Mouse (Mus musculus) erythroid progenitor cell, adult 5-6 weeks (primary cell): ENCODE measurements around the gene Igsf11. TPM values are rescaled to one million over a fixed set of nuclear protein-coding genes. Genes with fewer than 3 reads are reported as not detected.

ENCODE experiments used
- ATAC-seq: replicated peaks from 2 replicates; pipeline ENCODE4 v1.8.0; 2016; ENCODE audit warnings: moderate number of reproducible peaks, mild to moderate bottlenecking, moderate TSS enrichment, inconsistent platforms; ENCODE audit not compliant: poor library complexity, low FRiP score, severe bottlenecking
- total RNA-seq, 2 experiments: library from RNA; stranded (forward) in 1 of 2; stranded (reverse) in 1 of 2; fragments of 150-400 nt in 1 of 2; fragments of 186-747, 209-891 nt in 1 of 2; gene quantifications; 2 replicates each; pipeline versions ENCODE4 v1.2.3 to v1.2.4; 2015 to 2017; ENCODE audit warnings: low replicate concordance in 2 of 2

Igsf11 gene
- total RNA-seq (2015; ENCODE audit: low replicate concordance) (not detected in 2 replicates), total RNA-seq (2017; ENCODE audit: low replicate concordance) (not detected in 2 replicates)

DNA sequence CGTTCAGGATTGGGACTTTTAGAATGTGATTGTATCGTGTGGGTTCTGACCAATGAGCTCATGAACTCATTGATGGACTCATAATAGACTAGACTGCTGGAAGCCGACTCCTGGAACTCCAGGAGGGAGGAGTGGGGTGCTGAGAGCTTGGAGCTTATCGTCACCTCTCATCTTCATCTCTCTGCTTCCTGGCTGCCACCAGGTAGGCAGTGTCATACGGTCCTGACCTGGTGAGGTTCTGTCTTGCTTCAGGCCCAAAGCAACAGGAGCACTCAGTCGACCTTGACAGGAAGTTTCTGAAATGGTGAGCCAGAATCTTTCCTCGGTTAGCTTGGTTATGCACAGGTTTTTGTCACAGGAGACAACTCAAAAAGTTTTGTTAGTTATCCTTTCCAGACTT is at the start of gene Igsf11:
Igsf11 (plus strand) TSS at position 301 of the 400 bp plus-strand sequence.
- no peak for ATAC-seq

DNA sequence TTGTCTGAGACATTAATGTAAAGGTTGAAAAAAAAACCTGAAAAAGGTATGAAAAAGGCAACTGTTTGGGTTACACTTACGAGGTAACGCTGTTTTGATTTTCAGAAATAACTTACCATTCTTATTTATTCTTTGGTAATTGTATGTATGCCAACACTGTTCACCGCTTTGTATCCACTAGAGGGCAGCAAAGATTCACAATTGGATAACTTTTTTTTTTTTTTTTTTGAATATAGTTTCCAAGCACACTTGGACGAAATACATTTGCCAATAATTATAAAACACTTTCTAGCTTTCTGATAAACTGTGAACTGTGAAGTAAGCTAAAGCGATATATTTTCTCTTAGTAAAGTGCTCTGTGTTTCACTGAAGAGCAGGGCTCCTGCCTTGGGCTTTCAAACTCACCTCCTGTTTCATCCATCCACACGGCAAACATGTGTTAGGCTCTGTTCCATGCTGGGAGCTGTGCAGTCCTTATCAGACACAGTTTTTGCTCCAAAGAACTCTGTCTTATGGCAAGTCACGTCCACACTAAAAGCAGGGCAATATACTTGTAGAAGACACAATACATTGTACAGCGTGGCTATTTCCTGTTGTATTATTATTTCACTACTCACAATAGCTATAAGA is 34.2 kb upstream of the Igsf11 start:
- no peak for ATAC-seq

DNA sequence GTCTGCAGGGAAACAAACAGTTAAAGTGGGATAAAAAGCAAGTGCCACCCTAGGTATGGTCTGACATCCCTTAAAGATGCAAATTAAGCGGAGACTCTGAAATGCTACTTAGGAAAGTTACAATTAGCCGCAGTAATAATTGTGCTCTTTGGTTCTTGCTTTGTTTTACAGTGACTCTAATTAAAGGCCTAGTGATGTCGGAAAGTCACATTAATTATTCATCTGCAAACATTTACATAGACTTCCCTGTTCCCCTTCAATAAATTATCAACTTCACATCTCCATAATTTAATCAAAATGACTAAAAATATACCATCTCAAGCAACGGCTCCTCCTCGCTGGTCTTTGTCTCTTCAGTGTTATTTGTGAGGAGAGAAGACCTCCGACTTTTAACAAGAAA is 31.9 kb upstream of the Igsf11 start:
- ATAC-seq: no peak

DNA sequence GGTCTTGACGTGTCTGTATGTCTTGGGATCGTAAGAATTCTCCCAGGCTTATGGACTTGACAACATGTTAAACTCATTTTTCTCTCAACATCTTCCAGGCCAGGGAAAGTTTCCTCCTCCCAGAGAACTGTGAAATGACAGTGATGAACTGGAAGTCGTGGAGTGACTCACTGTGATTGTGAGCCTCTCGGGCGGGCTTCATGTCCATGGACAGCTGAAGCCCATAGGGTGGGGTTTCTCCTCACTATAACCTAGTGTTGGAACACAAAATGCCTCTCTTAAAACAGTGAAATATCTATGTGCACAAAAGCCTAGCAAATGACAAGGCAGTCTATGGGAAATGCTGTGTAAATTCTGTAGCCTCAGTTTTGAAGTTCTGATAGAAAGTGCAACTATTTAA is 28.1 kb upstream of the Igsf11 start:
- ATAC-seq: no peak

DNA sequence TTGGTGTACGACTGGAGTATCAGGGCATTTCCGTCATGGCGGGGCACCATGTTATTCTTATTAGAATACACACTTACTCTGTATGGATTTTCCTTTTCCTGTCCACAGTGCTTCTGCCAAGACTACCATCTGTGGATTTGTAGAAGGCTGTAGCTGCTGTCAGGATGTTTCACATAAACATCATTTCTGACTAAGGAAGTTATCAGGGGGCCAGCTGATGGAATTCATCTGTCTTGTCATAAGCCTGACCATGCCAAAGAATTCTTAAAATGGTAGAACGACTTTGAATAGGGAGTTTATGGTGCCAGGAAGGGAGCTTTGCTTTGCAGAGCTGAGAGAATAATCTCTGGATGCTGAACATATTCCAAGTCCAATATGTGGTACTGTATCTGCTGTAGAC is 19.2 kb upstream of the Igsf11 start:
- ATAC-seq: no peak

DNA sequence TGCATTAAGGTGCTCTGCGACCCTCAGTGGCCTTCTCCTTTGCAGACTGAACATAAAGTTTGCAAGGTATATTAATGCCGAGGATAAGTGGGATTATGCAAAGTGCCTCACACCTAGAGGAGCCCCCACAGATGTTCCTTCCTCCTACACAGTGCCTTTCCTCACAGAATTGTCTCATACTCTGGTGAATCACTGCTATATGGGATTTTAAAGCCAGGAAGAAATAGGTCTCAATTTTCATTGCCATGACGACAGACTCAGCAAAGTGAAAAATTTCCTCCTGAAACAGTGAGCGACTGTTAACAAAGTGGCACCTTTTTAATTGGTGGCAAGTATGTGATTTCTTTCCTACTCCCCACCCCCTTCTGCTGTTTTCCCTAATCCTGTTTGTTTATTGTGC is 18.0 kb upstream of the Igsf11 start:
- ATAC-seq: no peak

DNA sequence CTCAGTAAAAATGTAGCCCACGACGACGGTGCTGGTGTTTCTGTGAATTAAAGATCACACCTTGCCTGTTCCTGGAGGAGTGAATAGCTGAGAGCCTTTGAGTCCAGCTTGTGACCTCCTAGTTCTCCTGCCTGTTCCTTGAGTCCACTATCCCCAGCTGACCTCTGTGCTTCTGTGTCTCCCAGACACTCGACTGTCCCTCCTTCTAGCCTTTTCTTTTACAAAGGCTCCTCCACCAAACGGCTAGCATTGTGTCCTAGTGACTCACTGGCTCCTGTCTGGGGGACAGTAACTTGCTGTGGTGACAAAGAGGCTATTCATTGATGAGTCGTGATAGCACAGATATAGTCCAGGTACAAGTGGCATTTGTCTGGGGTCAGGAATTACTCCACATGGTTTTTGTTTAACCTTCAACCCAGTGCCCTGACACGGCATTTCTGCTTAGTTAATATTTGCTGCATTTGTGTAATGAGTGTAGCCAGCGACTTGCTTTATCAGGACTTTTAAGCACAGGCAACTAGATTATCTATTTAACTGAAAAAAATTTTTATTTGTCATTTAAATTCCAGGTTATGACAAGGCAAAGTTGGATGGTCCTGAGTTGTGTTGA is 6.5 kb downstream of the Igsf11 start:
- no peak for ATAC-seq

DNA sequence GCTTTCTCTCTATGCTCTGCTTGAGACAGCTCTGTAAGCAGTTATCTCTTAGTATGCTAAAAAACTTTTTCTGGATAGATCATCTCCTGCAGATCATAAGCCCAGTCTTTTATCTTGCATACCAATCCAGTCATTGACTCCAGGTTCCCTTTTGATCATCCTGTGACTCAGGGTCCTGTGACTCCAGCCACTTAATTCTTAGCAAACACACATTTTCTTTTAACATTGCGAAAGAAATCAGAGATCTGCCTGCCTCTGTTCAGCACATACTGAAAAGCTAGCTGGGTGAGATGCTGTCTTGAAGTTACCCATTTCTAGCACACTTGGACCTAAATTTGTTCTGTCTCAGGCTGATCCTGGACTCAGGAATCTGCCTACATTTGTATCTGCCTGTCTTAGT is 7.6 kb downstream of the Igsf11 start:
- ATAC-seq: no peak

DNA sequence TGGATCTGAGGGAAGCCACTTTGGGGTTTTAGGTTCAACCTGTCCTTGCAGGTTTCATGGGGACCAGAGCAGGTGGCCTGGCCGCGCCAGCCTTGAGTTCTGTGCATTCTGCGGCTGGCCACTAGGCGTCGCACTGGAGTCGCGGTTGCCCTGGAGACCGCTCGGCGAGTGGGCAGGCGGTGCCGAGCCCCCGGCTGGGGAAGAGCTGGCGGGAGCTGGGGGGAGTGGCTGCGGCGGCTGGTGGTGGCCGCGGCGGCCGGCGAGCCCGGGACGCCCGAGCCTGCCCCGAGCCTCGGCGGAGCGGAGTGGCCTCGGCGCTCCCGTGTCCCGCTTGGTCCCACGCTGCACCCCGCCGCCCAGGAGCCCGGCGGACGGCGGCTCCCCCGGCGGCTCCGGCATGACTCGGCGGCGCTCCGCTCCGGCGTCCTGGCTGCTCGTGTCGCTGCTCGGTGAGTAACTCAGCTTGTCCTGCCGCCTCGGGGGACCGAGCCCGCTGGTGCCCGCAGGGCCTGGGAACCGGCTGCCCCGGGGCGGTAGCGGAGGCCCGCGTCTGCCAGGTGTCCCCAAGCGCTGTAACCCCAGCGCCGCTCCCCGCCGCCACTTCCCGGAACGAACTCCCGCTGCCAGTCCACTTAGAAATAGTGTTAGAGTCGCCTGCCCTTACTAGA is 9.8 kb downstream of the Igsf11 start:
- 0 out of 2 replicates have a peak, but pooled peaks have one; percentile 39 for ATAC-seq

DNA sequence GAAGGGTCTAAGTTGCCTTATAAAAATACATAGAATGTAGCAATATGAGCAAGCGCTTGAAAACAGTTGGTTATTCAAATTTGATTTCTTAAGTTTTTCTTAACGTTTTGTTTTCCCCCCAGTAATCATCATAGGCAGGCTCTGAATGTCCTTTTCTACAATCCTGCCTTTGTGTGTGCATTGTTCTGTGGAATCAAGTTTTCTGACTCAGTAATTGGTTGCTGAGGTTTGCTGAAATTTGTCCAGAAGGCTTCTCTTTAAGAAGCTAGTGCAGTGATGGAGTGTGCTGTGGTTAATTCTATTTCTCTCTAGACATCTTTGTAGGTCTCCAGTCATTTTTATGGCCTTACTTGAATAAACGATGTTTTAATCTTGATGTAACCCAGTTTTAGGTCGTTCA is 10.5 kb downstream of the Igsf11 start:
- ATAC-seq: no peak

DNA sequence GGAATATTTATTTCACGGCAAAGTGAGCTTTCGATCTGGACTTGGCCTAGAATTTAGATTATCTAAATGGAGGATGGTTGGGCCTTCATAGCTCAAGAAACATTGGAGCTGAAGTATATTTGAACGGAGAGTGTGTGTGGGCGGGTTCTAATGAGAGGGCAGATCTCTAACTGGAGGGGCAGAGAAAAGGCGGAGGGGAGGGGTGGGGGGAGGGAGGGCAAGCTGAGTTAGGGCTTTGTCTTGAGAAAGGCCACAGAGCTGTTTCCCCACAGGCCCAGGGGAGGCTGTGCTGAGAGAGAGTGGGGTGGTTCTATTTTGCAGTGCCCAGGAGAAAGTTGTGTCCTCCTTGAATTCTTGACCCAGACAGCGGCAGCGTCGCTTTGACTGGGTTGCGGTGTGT is 11.7 kb downstream of the Igsf11 start:
- no peak for ATAC-seq

DNA sequence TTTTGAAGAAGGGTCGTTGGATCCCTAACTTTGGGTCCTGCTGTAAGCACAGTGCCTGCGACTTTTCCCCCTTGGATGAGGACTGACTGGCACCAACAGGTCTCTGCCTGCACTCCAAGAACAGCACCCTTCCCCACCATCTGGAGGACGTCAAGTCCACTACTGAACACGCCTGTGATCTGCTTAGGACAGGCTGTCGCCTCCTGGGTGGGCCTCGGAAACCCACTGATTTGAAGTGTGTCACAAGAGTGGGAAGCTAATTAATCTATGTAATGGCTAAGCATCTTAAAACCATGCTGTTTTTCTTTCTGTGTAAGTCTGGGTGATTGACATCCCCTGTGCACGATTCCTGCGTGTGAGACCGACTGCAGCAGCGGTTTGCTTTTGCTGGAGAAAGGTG is 13.4 kb downstream of the Igsf11 start:
- ATAC-seq: no peak

DNA sequence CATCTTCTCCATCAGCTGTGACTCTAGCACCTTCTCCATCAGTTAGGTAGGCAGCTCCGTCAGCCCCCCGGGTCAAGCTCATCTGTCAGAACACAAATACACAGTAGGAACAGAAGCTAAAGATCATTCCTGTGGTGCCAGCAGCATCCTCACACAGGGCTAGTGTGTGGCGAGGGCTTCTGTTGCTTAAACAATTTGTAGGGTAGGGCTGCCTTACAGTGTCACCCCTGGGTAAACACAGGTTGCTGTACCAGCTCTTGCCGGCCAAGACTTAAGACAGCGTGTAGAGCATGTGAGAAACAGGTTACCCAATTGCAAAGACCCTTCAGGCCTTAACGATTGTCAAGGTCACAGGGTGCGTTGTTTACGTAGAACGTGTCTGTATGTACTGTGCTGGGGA is 15.8 kb downstream of the Igsf11 start:
- no peak for ATAC-seq

DNA sequence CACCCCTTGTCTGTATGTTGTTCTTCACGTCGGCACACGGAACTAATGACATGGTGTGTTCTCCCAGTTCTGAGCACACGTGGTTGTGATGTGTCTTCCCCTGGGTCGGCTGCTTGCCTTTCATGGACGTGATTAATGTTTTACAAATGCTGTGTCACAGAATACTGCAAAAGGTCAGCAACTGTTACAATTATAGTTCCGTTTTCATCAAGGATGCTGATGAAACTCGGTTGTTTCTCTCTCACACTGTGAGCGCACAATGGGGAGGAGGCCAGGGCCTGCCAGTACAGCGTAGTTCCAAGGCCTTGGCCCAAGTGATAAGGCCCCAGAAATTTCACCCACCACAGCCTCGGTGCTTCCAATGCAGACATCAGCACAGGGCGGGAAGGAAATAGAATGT is 17.0 kb downstream of the Igsf11 start:
- ATAC-seq: no peak

DNA sequence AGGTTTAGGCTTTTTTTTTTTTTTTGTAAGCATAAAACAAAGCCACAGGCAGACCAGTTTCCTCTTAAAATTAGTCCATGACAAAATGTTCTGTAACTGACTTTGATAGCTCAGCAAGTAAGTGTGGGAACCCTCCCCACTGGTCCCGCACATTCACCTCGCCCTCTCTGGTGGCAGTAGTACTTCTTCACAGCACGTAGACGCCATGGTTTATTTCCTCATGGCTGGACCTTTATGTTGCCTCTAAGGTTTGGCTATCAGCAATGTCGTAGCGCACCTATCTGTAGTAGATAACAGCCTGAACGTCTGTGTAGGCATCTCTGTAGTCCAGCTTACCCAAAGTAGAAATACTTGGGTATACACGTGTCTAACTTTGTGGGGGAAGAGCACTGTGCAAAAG is 17.6 kb downstream of the Igsf11 start:
- ATAC-seq: no peak

DNA sequence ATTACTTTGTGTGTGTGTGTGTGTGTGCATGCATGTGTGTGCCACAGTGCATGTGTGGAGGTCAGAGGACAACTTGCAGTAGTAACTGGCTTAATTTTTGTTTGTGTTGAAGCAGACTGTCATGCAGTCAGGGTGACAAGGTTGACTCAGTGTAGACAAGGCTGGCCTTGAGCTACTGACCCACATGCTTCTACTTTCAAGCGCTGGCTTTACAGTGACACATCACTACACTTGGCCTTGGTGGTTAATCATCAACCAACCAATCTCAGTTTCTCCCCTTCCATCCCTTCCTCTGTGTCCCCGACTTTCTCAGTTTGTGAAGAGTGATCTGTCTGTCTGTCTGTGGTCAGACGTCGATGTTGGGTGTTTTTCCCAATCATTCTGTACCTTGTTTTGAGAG is 23.0 kb downstream of the Igsf11 start:
- no peak for ATAC-seq

DNA sequence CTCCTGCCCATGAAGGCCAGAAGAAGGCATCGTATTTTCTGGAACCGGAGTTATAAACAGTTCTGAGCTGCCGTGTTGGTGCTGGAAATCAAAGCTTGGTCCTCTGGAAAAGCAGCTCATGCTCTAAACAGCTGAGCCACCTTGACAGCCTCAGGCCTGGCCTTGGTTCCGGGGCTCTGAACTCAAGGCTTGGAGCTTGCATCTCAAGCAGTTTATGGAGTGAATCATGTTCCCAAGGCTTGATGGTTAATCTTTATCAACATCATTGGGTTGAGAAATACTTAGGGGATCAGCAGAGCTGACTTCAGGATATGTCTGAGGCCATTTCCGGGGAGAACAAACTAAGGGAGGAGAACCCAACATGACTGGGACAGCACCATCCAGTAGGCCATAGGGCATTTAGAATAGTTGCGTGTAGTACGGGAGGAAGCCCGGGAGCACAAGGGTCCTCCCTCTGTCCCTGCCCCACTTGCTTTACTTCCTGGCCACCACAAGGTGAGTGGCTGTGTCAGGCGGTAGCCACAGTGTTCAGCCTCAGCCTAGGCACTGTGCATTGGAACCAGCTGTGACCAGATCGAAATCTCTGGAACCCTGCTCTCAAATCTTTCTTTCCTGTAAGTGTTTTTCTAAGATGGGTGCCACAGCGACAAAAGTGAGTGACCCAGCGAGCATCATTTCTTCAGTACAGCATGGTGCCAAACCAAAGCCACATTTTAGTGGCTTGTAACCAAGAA is 23.7 kb downstream of the Igsf11 start:
- no peak for ATAC-seq

DNA sequence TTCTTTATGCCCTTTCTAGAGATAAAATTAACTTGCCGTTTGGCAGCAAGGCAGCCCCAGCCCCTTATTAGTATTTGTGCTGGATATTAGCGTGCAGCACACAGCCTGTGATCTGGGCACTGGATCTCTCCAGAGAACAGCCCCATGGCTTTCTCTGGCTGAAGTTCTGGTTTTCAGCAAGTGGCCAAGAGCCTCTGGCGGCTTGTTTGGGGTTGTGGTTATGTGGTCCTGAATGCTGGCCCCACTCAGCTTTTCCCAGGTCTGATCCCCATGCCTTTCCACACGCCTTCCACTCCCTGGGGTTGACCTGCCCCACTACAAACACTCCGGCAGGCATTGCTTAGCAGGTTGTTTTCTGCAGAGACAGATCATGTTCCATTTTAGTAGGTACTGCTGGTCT is 24.4 kb downstream of the Igsf11 start:
- no peak for ATAC-seq

DNA sequence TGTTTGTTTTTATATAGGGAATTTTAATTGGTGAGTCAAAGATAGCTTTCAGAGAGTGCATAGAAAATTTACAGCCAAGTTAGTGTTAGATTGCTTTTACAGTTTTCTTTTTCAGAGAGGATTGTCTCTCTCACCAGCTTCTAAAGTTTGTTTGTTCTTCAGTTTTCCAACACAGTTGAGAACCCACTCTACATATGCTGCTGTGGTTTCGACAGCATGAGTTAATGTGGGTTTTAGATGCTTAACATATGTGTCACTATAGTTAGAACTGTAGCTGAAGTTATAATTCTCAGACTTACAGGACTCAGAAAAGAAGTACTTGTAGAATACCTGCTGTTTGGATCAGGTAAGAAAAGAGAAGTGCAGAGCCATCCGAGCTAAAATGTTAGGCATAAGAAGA is 25.6 kb downstream of the Igsf11 start:
- no peak for ATAC-seq

DNA sequence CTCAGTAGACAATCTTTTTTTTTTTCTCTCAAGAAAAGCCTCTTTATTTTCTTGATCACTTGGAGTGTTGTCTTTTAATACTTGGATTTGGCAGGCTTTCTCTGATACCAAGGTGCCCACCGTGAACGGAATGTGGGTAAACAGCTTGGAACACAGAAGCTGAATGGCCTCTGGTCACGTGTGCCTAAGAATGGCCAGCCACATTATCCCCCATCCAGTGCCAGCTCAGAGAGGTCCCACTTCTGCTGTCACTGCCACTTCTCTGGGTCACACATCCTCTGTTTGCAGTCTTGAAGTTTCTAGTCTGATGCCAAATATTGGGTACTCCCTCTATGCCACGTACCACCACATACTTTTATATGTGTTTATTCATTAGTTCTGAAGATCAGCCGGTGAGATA is 28.0 kb downstream of the Igsf11 start:
- no peak for ATAC-seq

DNA sequence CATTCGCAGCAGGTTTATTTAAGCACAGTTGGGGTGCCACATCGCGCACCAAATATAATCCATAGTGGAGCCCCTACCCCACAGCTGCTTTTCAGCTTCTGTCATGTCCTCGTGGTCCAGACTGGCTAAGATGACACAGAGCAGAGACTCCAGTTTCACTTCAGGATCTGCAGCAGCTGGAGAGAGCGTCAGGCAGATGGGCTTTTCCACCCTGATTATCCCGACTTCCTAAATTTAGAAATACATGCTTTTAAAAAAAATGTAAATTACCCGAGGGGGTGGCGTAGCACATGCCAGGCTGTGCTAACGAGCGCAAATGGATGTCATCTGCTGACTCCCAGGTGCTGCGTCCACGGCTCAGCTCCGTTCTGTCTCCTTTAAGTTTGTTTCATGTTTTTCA is 32.5 kb downstream of the Igsf11 start:
- ATAC-seq: no peak
